Mouse (Mus musculus) forebrain, embryonic 12.5 days (tissue): ENCODE measurements around the gene Prim2. TPM values are rescaled to one million over a fixed set of nuclear protein-coding genes. Genes with fewer than 3 reads are reported as not detected.
A peak's percentile ranks its signal among the peaks of the same experiment; 100 is the strongest.

Experiments used
- ATAC-seq: fragments of 200-750 bp; cut with Nextera tagmentation; 2 replicates; pipeline ENCODE4 v1.8.0; 2017; ENCODE audit warnings: moderate TSS enrichment; ENCODE audit not compliant: low FRiP score
- H3K27ac ChIP-seq: fragments of 300-500 bp; sonication (generic); 2 replicates; pipeline ENCODE4 v1.5.1; 2016; ENCODE audit warnings: mild to moderate bottlenecking
- H3K27me3 ChIP-seq: fragments of 300-500 bp; sonication (generic); 2 replicates; pipeline ENCODE4 v1.6.1; 2016; ENCODE audit warnings: mild to moderate bottlenecking
- H3K36me3 ChIP-seq: fragments of 300-500 bp; sonication (generic); replicated peaks from 2 replicates; pipeline ENCODE4 v1.6.1; 2016; ENCODE audit warnings: mild to moderate bottlenecking
- H3K4me1 ChIP-seq: fragments of 300-500 bp; sonication (generic); 2 replicates; pipeline ENCODE4 v1.6.1; 2016
- H3K4me2 ChIP-seq: fragments of 300-500 bp; sonication (generic); 2 replicates; pipeline ENCODE4 v1.6.1; 2016; ENCODE audit warnings: mild to moderate bottlenecking, moderate library complexity
- H3K4me3 ChIP-seq: fragments of 300-500 bp; sonication (generic); replicated peaks from 2 replicates; pipeline ENCODE4 v1.5.1; 2016; ENCODE audit warnings: mild to moderate bottlenecking
- H3K9ac ChIP-seq: fragments of 300-500 bp; sonication (generic); 2 replicates; pipeline ENCODE4 v1.6.1; 2016; ENCODE audit warnings: mild to moderate bottlenecking
- H3K9me3 ChIP-seq: fragments of 300-500 bp; sonication (generic); 2 replicates; pipeline ENCODE4 v1.6.1; 2016
- WGBS: fragments of 180-500 bp; shearing (Covaris S2); methylation state at CpG from one replicate; pipeline ENCODE4 v1.1.7; 2016; 5-methylcytosine and 5-hydroxymethylcytosine counted together
- polyA plus RNA-seq: library from polyadenylated mRNA; unstranded; fragments of >200 nt; fragmentation: Nextera tagmentation; extraction: Ambion mirVana; gene quantifications from 2 replicates; pipeline ENCODE4 v1.2.1, GENCODE M21; 2016

The Prim2 gene
- polyA plus RNA-seq = 50.0 and 50.7 TPM in 2 replicates

GRCm38 (mm10) chr1:33669708-33670141 lies at the start of gene Prim2:
Gene Prim2, minus strand, starts transcription at chr1:33669795.
- WGBS = under 1% methylated on average over 26 of the region's 26 CpGs
- Histone ChIP-seq H3K36me3 (peaks cover 20% of the 10 kb centered on the region), H3K27me3 (no peaks in the 10 kb centered on the region), H3K9ac (peak within 1 kb of the TSS; percentile 68), H3K9me3 (no peaks in the 10 kb centered on the region), H3K4me1 (peaks cover 13% of the 10 kb centered on the region), H3K27ac (peak within 1 kb of the TSS; percentile 91), H3K4me3 (peak within 1 kb of the TSS; percentile 65), H3K4me2 (peak within 1 kb of the TSS; percentile 76)
- peak; percentile 94 for ATAC-seq

- Histone ChIP-seq H3K27ac (no peak overlapping the region), H3K9me3 (no peaks in the 10 kb centered on the region), H3K4me1 (peaks cover 19% of the 10 kb centered on the region), H3K4me3 (no peak overlapping the region), H3K4me2 (no peak overlapping the region), H3K36me3 (peaks cover 8% of the 10 kb centered on the region; the same call in 1 of the 2 replicates), H3K27me3 (no peaks in the 10 kb centered on the region), H3K9ac (no peak overlapping the region)
- WGBS = 96% methylated on average over 1 of the region's 1 CpGs
- ATAC-seq = no peak
Observed at GRCm38 (mm10) chr1:33717636-33718035, 48.0 kb upstream of the Prim2 start.

- peaks cover 12% of the 10 kb centered on the region for H3K4me1 ChIP-seq
- H3K9ac ChIP-seq = no peak overlapping the region
- no peaks in the 10 kb centered on the region for H3K36me3 ChIP-seq
- peak overlapping the region; percentile 26 for H3K4me2 ChIP-seq
- H3K27me3 ChIP-seq = no peaks in the 10 kb centered on the region
- no peaks in the 10 kb centered on the region for H3K9me3 ChIP-seq
- WGBS = 7% methylated on average over 10 of the region's 10 CpGs
- H3K27ac ChIP-seq = no peak overlapping the region
- peak; percentile 64; the same call in 1 of the 2 replicates for ATAC-seq
- H3K4me3 ChIP-seq = no peak overlapping the region
Observed at GRCm38 (mm10) chr1:33714796-33715195, 45.2 kb upstream of the Prim2 start.

DNA sequence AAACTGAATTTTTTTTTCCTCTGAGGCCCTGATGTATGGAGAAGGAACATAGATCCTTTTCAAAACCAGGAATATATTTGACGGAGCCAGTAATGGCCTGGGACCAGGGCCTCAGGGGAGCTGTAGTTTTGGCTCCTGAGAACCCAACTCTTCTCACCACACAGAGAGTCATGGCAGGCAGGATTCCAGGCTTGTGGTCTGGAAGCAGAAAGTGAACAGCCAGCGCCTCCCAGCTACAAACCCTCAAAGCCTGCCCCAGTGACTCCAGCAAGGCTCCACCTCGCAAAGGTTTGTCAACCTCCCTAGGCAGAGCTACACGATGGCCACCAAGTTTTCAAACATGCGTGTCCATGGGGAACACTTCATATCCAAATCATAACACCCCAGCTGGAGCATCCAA lies 42.4 kb upstream of the Prim2 start:
- H3K9ac ChIP-seq = no peak overlapping the region
- WGBS = 89% methylated on average over 5 of the region's 5 CpGs
- H3K4me3 ChIP-seq = no peak overlapping the region
- no peaks in the 10 kb centered on the region for H3K36me3 ChIP-seq
- H3K4me2 ChIP-seq = no peak overlapping the region
- H3K9me3 ChIP-seq = no peaks in the 10 kb centered on the region
- ATAC-seq = no peak
- peaks cover 8% of the 10 kb centered on the region for H3K4me1 ChIP-seq
- no peaks in the 10 kb centered on the region for H3K27me3 ChIP-seq
- no peak overlapping the region for H3K27ac ChIP-seq

GRCm38 (mm10) chr1:33709615-33710014 lies 40.0 kb upstream of the Prim2 start:
- ATAC-seq = no peak
- H3K27ac ChIP-seq = no peak overlapping the region
- H3K4me2 ChIP-seq = no peak overlapping the region
- H3K4me3 ChIP-seq = no peak overlapping the region
- H3K36me3 ChIP-seq = no peaks in the 10 kb centered on the region
- no peak overlapping the region for H3K9ac ChIP-seq
- H3K27me3 ChIP-seq = no peaks in the 10 kb centered on the region
- no peaks in the 10 kb centered on the region for H3K9me3 ChIP-seq
- H3K4me1 ChIP-seq = peaks cover 5% of the 10 kb centered on the region; the same call in 1 of the 2 replicates
- WGBS = 86% methylated on average over 2 of the region's 2 CpGs

GRCm38 (mm10) chr1:33701244-33701643 lies 31.6 kb upstream of the Prim2 start:
- no peak for ATAC-seq
- Histone ChIP-seq H3K4me1 (no peaks in the 10 kb centered on the region), H3K36me3 (no peaks in the 10 kb centered on the region), H3K4me2 (no peak overlapping the region), H3K4me3 (no peak overlapping the region), H3K9me3 (no peaks in the 10 kb centered on the region), H3K9ac (no peak overlapping the region), H3K27me3 (no peaks in the 10 kb centered on the region), H3K27ac (no peak overlapping the region)
- WGBS = 81% methylated on average over 3 of the region's 3 CpGs

- Histone ChIP-seq H3K9ac (no peak overlapping the region), H3K4me2 (no peak overlapping the region), H3K4me3 (no peak overlapping the region), H3K36me3 (no peaks in the 10 kb centered on the region), H3K27ac (no peak overlapping the region), H3K4me1 (no peaks in the 10 kb centered on the region), H3K27me3 (no peaks in the 10 kb centered on the region), H3K9me3 (no peaks in the 10 kb centered on the region)
- no peak for ATAC-seq
- 85% methylated on average over 2 of the region's 2 CpGs for WGBS
Observed at GRCm38 (mm10) chr1:33696016-33696415, 26.4 kb upstream of the Prim2 start.

- no peak overlapping the region for H3K4me3 ChIP-seq
- H3K27me3 ChIP-seq = no peaks in the 10 kb centered on the region
- no peaks in the 10 kb centered on the region for H3K9me3 ChIP-seq
- no peaks in the 10 kb centered on the region for H3K4me1 ChIP-seq
- H3K4me2 ChIP-seq = no peak overlapping the region
- ATAC-seq = no peak
- no peak overlapping the region for H3K9ac ChIP-seq
- no peaks in the 10 kb centered on the region for H3K36me3 ChIP-seq
- H3K27ac ChIP-seq = no peak overlapping the region
- WGBS = 82% methylated on average over 3 of the region's 3 CpGs
Observed at GRCm38 (mm10) chr1:33693893-33694292, 24.3 kb upstream of the Prim2 start.

GRCm38 (mm10) chr1:33690087-33690448 lies 20.5 kb upstream of the Prim2 start:
- Histone ChIP-seq H3K9ac (no peak overlapping the region), H3K4me3 (no peak overlapping the region), H3K9me3 (no peaks in the 10 kb centered on the region), H3K27me3 (no peaks in the 10 kb centered on the region), H3K4me2 (no peak overlapping the region), H3K27ac (no peak overlapping the region), H3K36me3 (no peaks in the 10 kb centered on the region), H3K4me1 (no peaks in the 10 kb centered on the region)
- ATAC-seq = no peak
- WGBS = 56% methylated on average over 4 of the region's 4 CpGs

DNA sequence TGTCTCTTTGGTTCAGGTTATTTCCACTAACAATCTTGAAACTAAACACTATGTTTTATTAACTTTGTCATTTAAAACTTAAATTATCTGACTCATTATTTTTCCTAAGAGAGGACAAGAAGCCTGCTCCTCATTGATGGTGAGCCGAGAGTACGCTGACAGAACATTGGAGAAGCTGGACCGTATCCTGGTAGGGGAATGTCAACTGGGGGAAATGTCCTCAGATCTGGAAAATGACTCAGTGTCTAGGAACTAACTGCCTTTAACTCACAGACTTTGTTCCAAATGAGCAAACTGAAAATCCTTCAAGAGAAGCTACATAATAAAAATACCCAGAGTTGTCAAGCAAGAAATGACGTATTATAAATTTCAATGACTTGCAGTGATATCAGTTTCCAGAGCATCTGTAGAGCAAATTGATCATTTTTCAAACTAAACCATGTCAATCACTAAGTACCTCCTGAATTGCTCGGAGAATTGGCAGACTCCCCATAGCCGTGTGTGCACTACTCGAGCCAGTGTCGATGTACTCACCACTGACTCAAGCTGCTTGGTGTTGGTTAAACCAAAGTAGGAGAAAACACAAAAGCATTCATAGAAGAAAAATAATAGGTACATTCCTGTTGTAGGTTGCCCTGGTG lies 20.0 kb upstream of the Prim2 start:
- 89% methylated on average over 8 of the region's 8 CpGs for WGBS
- no peaks in the 10 kb centered on the region for H3K36me3 ChIP-seq
- H3K4me2 ChIP-seq = no peak overlapping the region
- no peak for ATAC-seq
- no peaks in the 10 kb centered on the region for H3K9me3 ChIP-seq
- H3K4me1 ChIP-seq = no peaks in the 10 kb centered on the region
- no peak overlapping the region for H3K9ac ChIP-seq
- no peaks in the 10 kb centered on the region for H3K27me3 ChIP-seq
- H3K27ac ChIP-seq = no peak overlapping the region
- H3K4me3 ChIP-seq = no peak overlapping the region

DNA sequence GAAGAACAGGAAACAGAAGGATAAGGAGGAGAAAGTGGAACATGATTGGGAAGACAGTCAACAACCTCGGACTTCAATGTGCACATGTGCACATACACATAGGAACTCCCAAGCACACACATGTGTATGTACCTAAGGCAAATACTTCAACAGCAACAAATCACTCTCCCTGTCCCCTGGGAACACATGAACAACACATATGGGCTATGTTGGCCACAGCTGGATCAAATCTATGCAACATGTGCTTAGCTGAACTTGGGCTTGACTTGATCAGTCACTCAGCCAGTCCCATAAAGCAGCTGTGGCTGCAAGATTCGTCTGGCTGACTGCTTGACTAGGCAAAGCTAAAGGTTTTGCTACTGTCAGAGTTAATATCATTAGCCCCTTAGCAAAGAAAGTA lies 19.2 kb upstream of the Prim2 start:
- Histone ChIP-seq H3K36me3 (no peaks in the 10 kb centered on the region), H3K27ac (no peak overlapping the region), H3K4me3 (no peak overlapping the region), H3K4me2 (no peak overlapping the region), H3K4me1 (no peaks in the 10 kb centered on the region), H3K9me3 (no peaks in the 10 kb centered on the region), H3K9ac (no peak overlapping the region), H3K27me3 (no peaks in the 10 kb centered on the region)
- WGBS = 70% methylated on average over 2 of the region's 2 CpGs
- no peak for ATAC-seq

- H3K4me1 ChIP-seq = no peaks in the 10 kb centered on the region
- 76% methylated on average over 8 of the region's 8 CpGs for WGBS
- H3K36me3 ChIP-seq = no peaks in the 10 kb centered on the region
Observed at GRCm38 (mm10) chr1:33684459-33684858, 14.9 kb upstream of the Prim2 start.

GRCm38 (mm10) chr1:33680890-33681289 lies 11.3 kb upstream of the Prim2 start:
- Histone ChIP-seq H3K4me3 (no peak overlapping the region), H3K27ac (no peak overlapping the region), H3K4me2 (no peak overlapping the region), H3K36me3 (no peaks in the 10 kb centered on the region), H3K27me3 (no peaks in the 10 kb centered on the region), H3K9me3 (0 out of 2 replicates have a peak, but pooled peaks cover 2% of the 10 kb centered on the region), H3K4me1 (no peaks in the 10 kb centered on the region), H3K9ac (no peak overlapping the region)
- ATAC-seq = no peak
- WGBS = 89% methylated on average over 7 of the region's 7 CpGs

More at GRCm38 (mm10) chr1:33684459-33684858, 14.9 kb upstream of the Prim2 start:
- Histone ChIP-seq H3K4me3 (no peak overlapping the region), H3K9me3 (no peaks in the 10 kb centered on the region), H3K27me3 (no peaks in the 10 kb centered on the region), H3K4me2 (no peak overlapping the region), H3K27ac (no peak overlapping the region), H3K9ac (no peak overlapping the region)
- ATAC-seq = no peak
